8 mouse cellular contexts compared by ENCODE assay signal in the genomic region with DNA sequence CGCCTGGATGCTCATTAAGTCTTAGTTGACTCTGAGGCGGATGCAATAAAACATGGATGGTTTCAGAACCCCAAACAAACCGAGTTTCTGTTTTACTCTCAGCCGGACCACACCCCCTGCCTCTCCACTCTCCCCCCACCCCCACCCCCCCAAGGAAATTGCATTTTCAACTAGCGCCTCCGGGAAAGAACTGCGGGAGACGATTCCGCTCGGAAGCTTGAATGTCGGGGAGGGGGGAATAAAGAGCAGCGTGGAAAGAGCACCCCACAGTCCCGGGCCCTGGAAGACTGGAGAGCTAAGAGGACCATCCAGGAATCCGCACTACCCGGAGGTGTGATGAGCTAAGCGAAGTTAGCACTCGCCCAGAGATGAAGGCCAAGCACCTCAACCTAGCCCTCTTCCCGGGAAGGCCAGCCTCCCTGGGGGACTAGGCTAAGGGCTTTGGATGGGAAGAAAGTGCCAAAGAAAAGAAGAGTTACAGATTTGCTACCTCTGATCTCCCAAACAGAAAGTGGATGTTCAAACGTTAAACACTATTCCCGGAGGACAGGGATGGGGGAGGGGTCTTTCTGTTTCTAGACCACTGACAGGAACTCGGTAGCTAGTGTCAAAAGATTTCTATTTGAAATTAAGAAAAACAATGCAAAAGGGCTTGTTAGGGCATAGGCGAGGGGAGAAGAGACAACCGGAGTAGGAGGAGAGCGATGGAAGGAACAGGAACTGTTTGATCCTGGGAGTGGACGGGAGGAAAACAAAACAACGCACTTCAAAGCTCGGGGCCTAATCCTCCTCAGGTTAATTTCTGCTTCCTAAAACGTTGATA.
DNase-seq lines count a peak whose midpoint lies in the region; ATAC-seq and TF ChIP-seq lines count a peak whose summit lies in the region.

No protein-coding gene starts in this region.

- peak overlapping the region; percentile 36 for H3K9ac ChIP-seq in lung, embryonic 14.5 days
- H3K9ac ChIP-seq in forebrain, postnatal 0 days: no peak overlapping the region
- H3K9ac ChIP-seq in limb, embryonic 14.5 days (ENCODE audit: low read depth, low read length, severe bottlenecking): peak overlapping the region; percentile 41

- ATAC-seq in lung, embryonic 14.5 days (ENCODE audit: insufficient read depth): no peak
- ATAC-seq in forebrain, postnatal 0 days: no peak
- ATAC-seq in limb, embryonic 14.5 days (ENCODE audit: low FRiP score, low read depth): no peak

- H3K9me3 ChIP-seq in lung, embryonic 14.5 days (ENCODE audit: low read depth, low read length): no peaks in the 10 kb centered on the region
- no peaks in the 10 kb centered on the region for H3K9me3 ChIP-seq in forebrain, postnatal 0 days (ENCODE audit: low read length)
- H3K9me3 ChIP-seq in limb, embryonic 14.5 days (ENCODE audit: control insufficient read depth, low read length): no peaks in the 10 kb centered on the region

- no peaks in the 10 kb centered on the region for H3K36me3 ChIP-seq in lung, embryonic 14.5 days (ENCODE audit: insufficient read depth)
- no peaks in the 10 kb centered on the region for H3K36me3 ChIP-seq in forebrain, postnatal 0 days (ENCODE audit: insufficient read depth)
- H3K36me3 ChIP-seq in limb, embryonic 14.5 days (ENCODE audit: control insufficient read depth, insufficient read depth, low read length): no peaks in the 10 kb centered on the region
- no peaks in the 10 kb centered on the region for H3K36me3 ChIP-seq in small intestine, adult 2 months (ENCODE audit: control insufficient read depth, insufficient read depth, low read length)

- H3K27ac ChIP-seq in lung, embryonic 14.5 days (ENCODE audit: low read depth): peak overlapping the region; percentile 80
- no peak overlapping the region for H3K27ac ChIP-seq in forebrain, postnatal 0 days (ENCODE audit: low read depth, low read length)
- H3K27ac ChIP-seq in limb, embryonic 14.5 days (replicated peaks; ENCODE audit: low read depth, low read length): peak overlapping the region; percentile 74
- H3K27ac ChIP-seq in small intestine, adult 2 months (ENCODE audit: insufficient read depth, low read depth, low read length): peak overlapping the region; percentile 29; the same call in 1 of the 2 replicates

- TF ChIP-seq POLR2A in limb, embryonic 14.5 days (IDR thresholded peaks at IDR 0.05; ENCODE audit: borderline replicate concordance, extremely low read depth, insufficient read depth, insufficient read length): no peak
- no peak for TF ChIP-seq POLR2A in small intestine, adult 2 months (IDR thresholded peaks at IDR 0.05; ENCODE audit: low read depth, low read length)

- peaks cover 8% of the 10 kb centered on the region; the same call in 1 of the 2 replicates for H3K4me1 ChIP-seq in lung, embryonic 14.5 days (ENCODE audit: insufficient read depth)
- H3K4me1 ChIP-seq in forebrain, postnatal 0 days (ENCODE audit: insufficient read depth): no peaks in the 10 kb centered on the region
- H3K4me1 ChIP-seq in limb, embryonic 14.5 days (ENCODE audit: control insufficient read depth, insufficient read depth, low read length): peaks cover 35% of the 10 kb centered on the region
- H3K4me1 ChIP-seq in small intestine, adult 2 months (ENCODE audit: control insufficient read depth, insufficient read depth, insufficient read length, low read length): peaks cover 4% of the 10 kb centered on the region

- peaks cover 46% of the 10 kb centered on the region for H3K27me3 ChIP-seq in lung, embryonic 14.5 days (ENCODE audit: insufficient read depth, low read length)
- peaks cover 76% of the 10 kb centered on the region for H3K27me3 ChIP-seq in forebrain, postnatal 0 days (ENCODE audit: insufficient read depth, low read length)
- peaks cover 14% of the 10 kb centered on the region for H3K27me3 ChIP-seq in limb, embryonic 14.5 days (ENCODE audit: control insufficient read depth, insufficient read depth, low read length)
- H3K27me3 ChIP-seq in small intestine, adult 2 months (ENCODE audit: control insufficient read depth, insufficient read depth, low read length): peaks cover 79% of the 10 kb centered on the region

- peak overlapping the region; percentile 36 for H3K4me3 ChIP-seq in lung, embryonic 14.5 days (ENCODE audit: low read depth, low read length)
- H3K4me3 ChIP-seq in forebrain, postnatal 0 days (ENCODE audit: low read depth, low read length): no peak overlapping the region
- peak overlapping the region; percentile 26 for H3K4me3 ChIP-seq in limb, embryonic 14.5 days (replicated peaks; ENCODE audit: low read length)
- H3K4me3 ChIP-seq in small intestine, adult 2 months (ENCODE audit: low read depth, low read length): peak overlapping the region; percentile 42

- TF ChIP-seq CTCF in lung, embryonic 14.5 days (IDR thresholded peaks at IDR 0.05; ENCODE audit: low read depth): no peak
- no peak for TF ChIP-seq CTCF in forebrain, postnatal 0 days (IDR thresholded peaks at IDR 0.05; ENCODE audit: low read depth)
- TF ChIP-seq CTCF in small intestine, adult 2 months (IDR thresholded peaks at IDR 0.05; ENCODE audit: extremely low read depth, insufficient read length, insufficient replicate concordance, low read depth, low read length): no peak

- H3K4me2 ChIP-seq in lung, embryonic 14.5 days: peak overlapping the region; percentile 71
- H3K4me2 ChIP-seq in forebrain, postnatal 0 days (ENCODE audit: low read depth): no peak overlapping the region; the same call in 1 of the 2 replicates
- H3K4me2 ChIP-seq in limb, embryonic 14.5 days (replicated peaks; ENCODE audit: low read depth, low read length, severe bottlenecking): peak overlapping the region; percentile 84

- DNase-seq in lung, embryonic 14.5 days: peak; percentile 22
- no peak for DNase-seq in lung, postnatal 36 days
- peak; percentile 8 for DNase-seq in forebrain, postnatal 0 days
- DNase-seq in limb, embryonic 14.5 days (ENCODE audit: low spot score): no peak
- DNase-seq in right cerebral cortex, postnatal 36 days (ENCODE audit: low spot score in 2 of 2): no peak
- DNase-seq in thymus, postnatal 10 days (ENCODE audit: low spot score in 2 of 2): no peak
- DNase-seq in thymus, postnatal 0 days (ENCODE audit: low spot score): no peak

- 4% methylated on average over 28 of the region's 28 CpGs for WGBS in lung, embryonic 14.5 days
- 2% methylated on average over 28 of the region's 28 CpGs for WGBS in forebrain, postnatal 0 days
- WGBS in limb, embryonic 14.5 days: 3% methylated on average over 28 of the region's 28 CpGs
- WGBS in small intestine, adult 2 months: 7% methylated on average over 28 of the region's 28 CpGs

Comparison
In these comparisons a context has a peak if more than half of its experiments do, and no peak if none do; other contexts are left out.
1. DNase-seq: peak in lung, embryonic 14.5 days (single experiment) and forebrain, postnatal 0 days (single experiment); none in lung, postnatal 36 days (single experiment), limb, embryonic 14.5 days (single experiment), right cerebral cortex, postnatal 36 days (0 of 2), thymus, postnatal 10 days (0 of 2) and thymus, postnatal 0 days (single experiment).